Mouse (Mus musculus) cerebellum, adult 2 months (tissue): ENCODE data around the gene Crxos. TPM values are rescaled to one million over a fixed set of nuclear protein-coding genes. Genes with fewer than 3 reads are reported as not detected.
A peak's percentile ranks its signal among the peaks of the same experiment; 100 is the strongest.

ENCODE experiments used
- DNase-seq, 2 experiments: peaks; one replicate each; pipeline ENCODE4 v3.0.0; 2021
- H3K27ac ChIP-seq: fragments of 200-500 bp; 2 replicates; pipeline ENCODE4 v1.5.1; 2012; ENCODE audit warnings: low read length, control low read depth, inconsistent platforms; ENCODE audit not compliant: insufficient read depth
- H3K27me3 ChIP-seq: fragments of 200-500 bp; 2 replicates; pipeline ENCODE4 v1.6.1; 2012; ENCODE audit warnings: inconsistent platforms, mild to moderate bottlenecking, low read length, moderate library complexity; ENCODE audit not compliant: control insufficient read depth, insufficient read depth
- H3K4me1 ChIP-seq: fragments of 200-500 bp; 2 replicates; pipeline ENCODE4 v1.6.1; 2011; ENCODE audit warnings: low read length; ENCODE audit not compliant: control insufficient read depth, insufficient read depth
- H3K4me3 ChIP-seq: fragments of 200-500 bp; replicated peaks from 2 replicates; pipeline ENCODE3; 2011; ENCODE audit warnings: mild to moderate bottlenecking, low read depth, low read length, control low read depth; ENCODE audit not compliant: insufficient read depth
- CTCF ChIP-seq: fragments of 200-500 bp; IDR thresholded peaks from 2 replicates; pipeline ENCODE4 v1.5.1; 2011; ENCODE audit warnings: low read depth, mild to moderate bottlenecking, control low read depth, low read length, moderate library complexity, borderline replicate concordance; ENCODE audit not compliant: insufficient read depth
- POLR2A ChIP-seq: fragments of 200-500 bp; IDR thresholded peaks from 2 replicates; pipeline ENCODE4 v1.6.1; 2011; ENCODE audit warnings: low read length, control low read depth, borderline replicate concordance; ENCODE audit not compliant: insufficient read depth
- WGBS: fragments of 180-500 bp; shearing (Covaris S2); methylation state at CpG from one replicate; pipeline ENCODE4 v1.1.7; 2018; 5-methylcytosine and 5-hydroxymethylcytosine counted together
- polyA plus RNA-seq: library from polyadenylated mRNA; depleted of rRNA; stranded (reverse); fragments of >200 nt; gene quantifications from 2 replicates; pipeline ENCODE4 v1.2.3, GENCODE M21; 2012

Gene Crxos
- polyA plus RNA-seq, 1 experiment = not detected

DNA sequence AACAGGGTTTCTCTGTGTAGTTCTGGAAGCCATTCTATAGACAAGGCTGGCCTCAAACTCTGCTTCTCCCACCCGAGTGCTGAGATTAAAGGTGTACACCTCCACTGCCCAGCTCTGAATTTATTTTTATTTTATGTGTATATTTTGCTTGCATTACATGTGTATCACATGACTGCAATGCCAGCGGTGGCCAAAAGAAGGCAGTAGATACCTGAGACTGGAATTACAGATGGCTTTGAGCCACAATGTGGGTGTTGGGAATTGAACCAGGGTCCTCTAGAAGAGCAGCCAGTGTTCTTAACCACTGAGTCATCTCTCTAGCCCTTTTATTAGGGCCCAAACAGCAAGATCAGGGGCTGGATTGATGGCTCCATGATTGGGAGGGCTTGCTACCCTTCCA lies 48.1 kb downstream of the Crxos start:
- Histone ChIP-seq H3K27me3 (no peaks in the 10 kb centered on the region), H3K4me1 (no peaks in the 10 kb centered on the region), H3K4me3 (no peak overlapping the region), H3K27ac (no peak overlapping the region)
- WGBS = 63% methylated on average over 2 of the region's 2 CpGs
- TF ChIP-seq CTCF = no peak
- TF ChIP-seq POLR2A = no peak
- no peak for DNase-seq

DNA sequence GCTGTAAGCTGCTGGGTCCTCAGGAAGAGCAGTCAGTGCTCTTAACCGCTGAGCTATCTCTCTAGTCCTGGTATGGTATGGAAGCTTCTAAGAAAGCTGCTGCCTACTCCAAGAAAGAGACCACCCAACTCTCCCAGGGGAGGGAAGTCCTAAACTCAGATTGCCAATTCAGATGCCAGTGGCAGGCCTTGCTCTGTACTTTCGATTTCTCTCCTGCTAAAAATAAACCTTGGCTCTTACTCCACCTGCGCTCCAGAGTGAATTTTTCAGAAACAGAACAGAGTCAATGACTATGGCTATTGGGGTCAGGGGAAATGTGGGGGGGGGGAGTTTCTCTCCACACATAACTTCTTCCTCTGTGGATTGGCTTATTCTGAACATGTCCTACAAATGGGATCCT lies 49.2 kb downstream of the Crxos start:
- H3K4me3 ChIP-seq = no peak overlapping the region
- 57% methylated on average over 3 of the region's 3 CpGs for WGBS
- no peak for TF ChIP-seq POLR2A
- TF ChIP-seq CTCF = no peak
- DNase-seq = no peak
- H3K27me3 ChIP-seq = no peaks in the 10 kb centered on the region
- no peak overlapping the region for H3K27ac ChIP-seq
- no peaks in the 10 kb centered on the region for H3K4me1 ChIP-seq

DNA sequence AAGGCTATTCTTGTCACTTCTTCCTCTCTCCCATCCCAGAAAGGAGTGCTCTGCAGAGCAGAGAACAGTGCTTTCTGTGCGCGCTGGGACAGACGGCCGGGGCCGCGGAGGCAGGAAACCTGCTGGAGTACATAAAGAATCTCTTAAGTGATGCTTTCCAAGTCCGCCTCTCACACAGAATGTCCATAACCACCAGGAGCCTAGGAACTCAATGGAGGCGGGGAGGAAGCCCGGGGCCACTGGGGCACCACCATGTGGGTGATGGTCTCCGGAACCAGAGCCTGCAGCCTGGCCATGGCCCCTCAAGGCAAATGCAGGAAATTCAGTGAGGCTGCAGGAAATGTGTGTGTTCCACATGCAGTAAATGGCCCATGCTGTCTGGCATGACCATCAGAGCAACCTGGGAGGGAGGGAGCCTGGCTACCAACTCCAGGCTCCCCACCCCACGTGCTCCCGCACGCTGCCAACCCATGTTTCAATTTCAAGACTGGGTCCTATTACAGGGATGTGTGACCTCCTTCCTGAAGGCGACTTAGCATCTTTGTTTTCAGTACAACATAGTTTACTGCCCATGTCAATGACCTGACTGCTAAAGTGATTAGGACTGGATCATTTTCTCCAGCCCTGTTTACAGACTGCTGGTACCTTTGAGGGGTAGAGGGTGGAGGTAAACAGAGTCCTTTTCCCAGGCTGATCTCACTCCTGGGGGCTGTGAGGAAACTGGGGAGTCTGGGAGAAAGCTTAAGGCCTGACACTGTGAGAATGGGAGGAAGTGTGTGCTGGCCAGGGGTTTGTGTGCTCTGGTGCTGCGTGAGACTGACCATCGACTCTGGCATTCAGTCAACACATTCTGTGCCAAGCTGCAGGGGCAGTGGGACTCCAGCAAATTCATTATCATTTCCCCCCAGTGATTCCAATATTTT lies 51.3 kb downstream of the Crxos start:
- no peak overlapping the region for H3K27ac ChIP-seq
- H3K4me3 ChIP-seq = no peak overlapping the region
- 56% methylated on average over 16 of the region's 16 CpGs for WGBS
- TF ChIP-seq CTCF (no peak), POLR2A (no peak)
- H3K4me1 ChIP-seq = no peaks in the 10 kb centered on the region
- DNase-seq = no peak
- H3K27me3 ChIP-seq = no peaks in the 10 kb centered on the region

DNA sequence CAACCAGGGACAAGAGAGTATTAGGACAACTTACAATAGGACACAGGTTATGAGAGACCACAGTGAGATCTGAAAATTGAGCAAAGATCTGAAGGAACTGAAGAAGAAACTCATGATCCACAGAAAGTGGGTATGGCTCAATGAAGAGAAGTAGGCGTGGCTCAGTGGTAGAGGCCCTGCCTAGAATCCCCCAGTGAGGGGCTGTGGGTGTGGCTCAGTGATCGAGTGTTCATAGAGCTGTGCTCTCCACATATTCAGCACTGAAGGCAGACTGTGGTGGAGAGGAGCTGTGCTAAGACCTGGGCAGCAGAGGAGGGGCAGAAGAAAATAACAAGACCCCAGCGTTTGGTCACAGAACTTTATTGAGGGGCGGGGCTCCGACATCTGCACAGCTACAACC lies 55.1 kb downstream of the Crxos start:
- H3K27me3 ChIP-seq = no peaks in the 10 kb centered on the region
- DNase-seq = no peak
- no peaks in the 10 kb centered on the region for H3K4me1 ChIP-seq
- H3K27ac ChIP-seq = no peak overlapping the region
- no peak overlapping the region for H3K4me3 ChIP-seq
- TF ChIP-seq POLR2A = no peak
- no peak for TF ChIP-seq CTCF
- 82% methylated on average over 5 of the region's 5 CpGs for WGBS

DNA sequence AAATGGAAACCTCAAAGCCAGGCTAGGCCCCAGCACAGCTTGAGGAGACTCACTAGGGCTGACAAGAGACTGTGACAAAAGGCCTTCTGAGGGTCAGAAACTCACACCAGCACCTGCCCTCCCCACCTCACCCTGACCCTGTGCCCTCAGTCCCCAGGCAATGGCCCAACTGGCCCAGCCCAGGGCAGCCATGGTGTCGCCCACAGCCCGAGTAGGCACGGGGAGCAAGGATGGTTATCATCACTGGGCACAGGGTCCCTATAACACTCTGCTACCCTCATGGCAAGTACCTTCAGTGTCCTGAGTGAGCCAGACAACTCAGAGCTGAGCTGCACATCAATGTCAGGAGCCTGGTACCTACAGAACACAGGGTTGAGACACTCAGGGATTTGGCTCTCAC lies 56.2 kb downstream of the Crxos start:
- DNase-seq = no peak
- H3K27ac ChIP-seq = no peak overlapping the region
- WGBS = 94% methylated on average over 3 of the region's 3 CpGs
- no peak for TF ChIP-seq CTCF
- TF ChIP-seq POLR2A = no peak
- no peaks in the 10 kb centered on the region for H3K4me1 ChIP-seq
- no peak overlapping the region for H3K4me3 ChIP-seq
- no peaks in the 10 kb centered on the region for H3K27me3 ChIP-seq

DNA sequence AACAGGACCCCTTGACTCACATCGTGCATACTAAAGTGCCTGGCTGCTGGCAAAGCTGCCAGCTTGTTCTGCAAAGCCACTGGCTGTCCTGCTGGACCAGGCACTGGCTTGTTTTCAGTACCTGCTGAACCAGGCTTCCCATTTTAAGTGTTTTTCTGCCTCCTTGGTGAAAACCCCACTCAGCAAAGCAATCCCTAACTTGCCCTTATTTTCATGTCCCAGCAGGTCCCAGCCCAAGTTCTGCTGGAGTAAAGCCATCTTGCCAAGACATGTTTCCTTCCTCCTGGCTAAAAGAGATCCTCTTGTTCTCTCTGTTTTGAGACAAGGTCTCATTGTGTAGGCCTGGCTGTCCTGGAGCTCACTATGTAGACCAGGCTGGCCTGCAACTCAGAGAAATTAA lies 61.9 kb downstream of the Crxos start:
- Histone ChIP-seq H3K27me3 (no peaks in the 10 kb centered on the region), H3K4me3 (no peak overlapping the region), H3K4me1 (peaks cover 3% of the 10 kb centered on the region; the same call in 1 of the 2 replicates), H3K27ac (no peak overlapping the region)
- DNase-seq = peak in 1 of 2 experiments; percentile 18
- TF ChIP-seq POLR2A (no peak), CTCF (no peak)
- 76% methylated on average over 1 of the region's 1 CpGs for WGBS

DNA sequence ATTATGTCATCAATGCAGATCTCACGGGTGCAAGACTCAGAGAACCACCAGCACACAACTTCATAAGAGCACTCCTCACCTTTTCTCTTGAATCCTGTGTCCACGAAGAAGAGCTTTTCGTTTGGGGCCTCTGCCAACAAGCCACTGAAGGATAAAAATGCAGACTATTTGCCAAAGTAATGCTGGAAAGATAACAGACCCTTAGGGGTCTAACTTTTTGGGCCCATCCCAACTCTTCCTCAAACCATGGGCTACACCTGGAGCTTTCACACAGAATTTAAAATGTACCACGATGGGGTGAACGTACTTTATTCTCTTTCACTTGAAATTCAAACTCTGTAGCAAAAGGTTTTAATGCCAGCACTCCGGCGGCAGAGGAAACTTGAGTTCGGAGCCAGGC lies 62.8 kb downstream of the Crxos start:
- Histone ChIP-seq H3K27ac (no peak overlapping the region), H3K4me3 (peak overlapping the region; percentile 90), H3K4me1 (peaks cover 3% of the 10 kb centered on the region; the same call in 1 of the 2 replicates), H3K27me3 (no peaks in the 10 kb centered on the region)
- DNase-seq = peak in 1 of 2 experiments; percentile 36
- 2% methylated on average over 8 of the region's 8 CpGs for WGBS
- no peak for TF ChIP-seq CTCF
- TF ChIP-seq POLR2A = no peak
